9 mouse cellular contexts compared by ENCODE assay signal in genomic region chr7:70718149-70718765, GRCm38 (mm10).
DNase-seq lines count a peak whose midpoint lies in the region; ATAC-seq and TF ChIP-seq lines count a peak whose summit lies in the region.
"Had no signal": no experiment of that assay in that cellular context is flagged by ENCODE, and none has a peak within 500 bp of the region (broad histone marks: within the 10 kb centered on the region; RNA-seq: fewer than 3 reads in every experiment).

No protein-coding gene starts in this region.

- H3K36me3 ChIP-seq in forebrain, postnatal 0 days (ENCODE audit: insufficient read depth): no peaks in the 10 kb centered on the region
- no peaks in the 10 kb centered on the region for H3K36me3 ChIP-seq in forebrain, embryonic 11.5 days (ENCODE audit: control insufficient read depth, insufficient read depth, low read length)
- no peaks in the 10 kb centered on the region for H3K36me3 ChIP-seq in neural tube, embryonic 13.5 days
- H3K36me3 ChIP-seq in stomach, embryonic 15.5 days: no peaks in the 10 kb centered on the region
- H3K36me3 ChIP-seq: midbrain, embryonic 12.5 days had no signal

- H3K27ac ChIP-seq in forebrain, postnatal 0 days (ENCODE audit: low read depth, low read length): no peak overlapping the region
- H3K27ac ChIP-seq in forebrain, embryonic 11.5 days (ENCODE audit: low read depth, low read length): no peak overlapping the region
- no peak overlapping the region for H3K27ac ChIP-seq in neural tube, embryonic 13.5 days (replicated peaks)
- H3K27ac ChIP-seq in stomach, embryonic 15.5 days: no peak overlapping the region
- H3K27ac ChIP-seq: midbrain, embryonic 12.5 days had no signal

- ATAC-seq in forebrain, postnatal 0 days: no peak
- ATAC-seq in forebrain, embryonic 11.5 days (replicated peaks; ENCODE audit: low FRiP score): no peak
- no peak for ATAC-seq in neural tube, embryonic 13.5 days (ENCODE audit: low read depth)
- no peak for ATAC-seq in stomach, embryonic 15.5 days (ENCODE audit: insufficient read depth, low FRiP score, low read depth)

- no peak overlapping the region for H3K4me3 ChIP-seq in forebrain, postnatal 0 days (ENCODE audit: low read depth, low read length)
- H3K4me3 ChIP-seq in forebrain, embryonic 11.5 days (ENCODE audit: low read depth, low read length): no peak overlapping the region
- no peak overlapping the region for H3K4me3 ChIP-seq in neural tube, embryonic 13.5 days
- no peak overlapping the region for H3K4me3 ChIP-seq in stomach, embryonic 15.5 days (replicated peaks)
- H3K4me3 ChIP-seq: midbrain, embryonic 12.5 days had no signal

- H3K9ac ChIP-seq in forebrain, postnatal 0 days: no peak overlapping the region
- no peak overlapping the region for H3K9ac ChIP-seq in forebrain, embryonic 11.5 days (ENCODE audit: low read length)
- H3K9ac ChIP-seq in neural tube, embryonic 13.5 days: no peak overlapping the region
- H3K9ac ChIP-seq in stomach, embryonic 15.5 days: no peak overlapping the region
- H3K9ac ChIP-seq: midbrain, embryonic 12.5 days had no signal

- no peaks in the 10 kb centered on the region for H3K4me1 ChIP-seq in forebrain, postnatal 0 days (ENCODE audit: insufficient read depth)
- H3K4me1 ChIP-seq in forebrain, embryonic 11.5 days (replicated peaks; ENCODE audit: control insufficient read depth, insufficient read depth, low read length): no peaks in the 10 kb centered on the region
- 0 out of 2 replicates have a peak, but pooled peaks cover 6% of the 10 kb centered on the region for H3K4me1 ChIP-seq in neural tube, embryonic 13.5 days (replicated peaks)
- H3K4me1 ChIP-seq in stomach, embryonic 15.5 days: no peaks in the 10 kb centered on the region
- H3K4me1 ChIP-seq: midbrain, embryonic 12.5 days had no signal

- WGBS in forebrain, postnatal 0 days: 66% methylated on average over 18 of the region's 18 CpGs
- WGBS in forebrain, embryonic 11.5 days: 86% methylated on average over 18 of the region's 18 CpGs
- 75% methylated on average over 18 of the region's 18 CpGs for WGBS in neural tube, embryonic 13.5 days
- 68% methylated on average over 18 of the region's 18 CpGs for WGBS in stomach, embryonic 15.5 days

- H3K4me2 ChIP-seq in forebrain, postnatal 0 days (ENCODE audit: low read depth): no peak overlapping the region
- no peak overlapping the region for H3K4me2 ChIP-seq in forebrain, embryonic 11.5 days (ENCODE audit: low read depth, low read length, severe bottlenecking)
- H3K4me2 ChIP-seq in neural tube, embryonic 13.5 days: 0 out of 2 replicates have a peak overlapping the region, but pooled peaks have one; percentile 1
- peak overlapping the region; percentile 26; the same call in 1 of the 2 replicates for H3K4me2 ChIP-seq in stomach, embryonic 15.5 days
- H3K4me2 ChIP-seq: midbrain, embryonic 12.5 days had no signal

- TF ChIP-seq CTCF in forebrain, postnatal 0 days (IDR thresholded peaks at IDR 0.05; ENCODE audit: low read depth): 0 out of 2 replicates have a peak, but pooled peaks have one; percentile 4

- H3K27me3 ChIP-seq in forebrain, postnatal 0 days (ENCODE audit: insufficient read depth, low read length): no peaks in the 10 kb centered on the region
- no peaks in the 10 kb centered on the region for H3K27me3 ChIP-seq in forebrain, embryonic 11.5 days (ENCODE audit: control insufficient read depth, insufficient read depth, low read length)
- no peaks in the 10 kb centered on the region for H3K27me3 ChIP-seq in neural tube, embryonic 13.5 days
- H3K27me3 ChIP-seq in stomach, embryonic 15.5 days (replicated peaks): no peaks in the 10 kb centered on the region
- H3K27me3 ChIP-seq: midbrain, embryonic 12.5 days had no signal

- DNase-seq in forebrain, postnatal 0 days: peak; percentile 23
- DNase-seq in forebrain, embryonic 11.5 days (ENCODE audit: low spot score): no peak
- no peak for DNase-seq in neural tube, embryonic 10.5 days (ENCODE audit: extremely low spot score, low spot score)
- DNase-seq in kidney, postnatal 14 days: peak; percentile 23
- DNase-seq in left cerebral cortex, adult 9 months (ENCODE audit: low spot score in 2 of 2): no peak
- DNase-seq in spleen, postnatal 14 days (ENCODE audit: low spot score in 2 of 2): no peak

- H3K9me3 ChIP-seq in forebrain, postnatal 0 days (ENCODE audit: low read length): no peaks in the 10 kb centered on the region
- no peaks in the 10 kb centered on the region for H3K9me3 ChIP-seq in forebrain, embryonic 11.5 days (ENCODE audit: control insufficient read depth, low read length)
- H3K9me3 ChIP-seq in neural tube, embryonic 13.5 days: no peaks in the 10 kb centered on the region
- H3K9me3 ChIP-seq in stomach, embryonic 15.5 days: no peaks in the 10 kb centered on the region
- H3K9me3 ChIP-seq: midbrain, embryonic 12.5 days had no signal

Comparison
In these comparisons a context has a peak if more than half of its experiments do, and no peak if none do; other contexts are left out.
1. DNase-seq: peak in forebrain, postnatal 0 days (single experiment) and kidney, postnatal 14 days (single experiment); none in forebrain, embryonic 11.5 days (single experiment), neural tube, embryonic 10.5 days (single experiment), left cerebral cortex, adult 9 months (0 of 2) and spleen, postnatal 14 days (0 of 2).
2. H3K4me2 ChIP-seq: peak in neural tube, embryonic 13.5 days (single experiment) and stomach, embryonic 15.5 days (single experiment); none in forebrain, postnatal 0 days (single experiment) and forebrain, embryonic 11.5 days (single experiment).